Mouse (Mus musculus) limb, embryonic 12.5 days (tissue): Measurements from ENCODE around the gene Mast4. TPM values are rescaled to one million over a fixed set of nuclear protein-coding genes. Genes with fewer than 3 reads are reported as not detected.

Experiments
- ATAC-seq: fragments of 200-750 bp; cut with Nextera tagmentation; 2 replicates; pipeline ENCODE4 v1.8.0; 2017; ENCODE audit warnings: low read depth, moderate TSS enrichment; ENCODE audit not compliant: insufficient number of reproducible peaks, insufficient read depth, low FRiP score, low TSS enrichment
- H3K27ac ChIP-seq: fragments of 300-500 bp; sonication (generic); 2 replicates; pipeline ENCODE4 v1.5.1; 2016; ENCODE audit warnings: mild to moderate bottlenecking, moderate library complexity
- H3K27me3 ChIP-seq: fragments of 300-500 bp; sonication (generic); 2 replicates; pipeline ENCODE4 v1.6.1; 2016; ENCODE audit warnings: mild to moderate bottlenecking, moderate library complexity
- H3K36me3 ChIP-seq: fragments of 300-500 bp; sonication (generic); 2 replicates; pipeline ENCODE4 v1.6.1; 2016; ENCODE audit warnings: mild to moderate bottlenecking, moderate library complexity
- H3K4me1 ChIP-seq: fragments of 300-500 bp; sonication (generic); replicated peaks from 2 replicates; pipeline ENCODE4 v1.6.1; 2016
- H3K4me2 ChIP-seq: fragments of 300-500 bp; sonication (generic); 2 replicates; pipeline ENCODE4 v1.6.1; 2016; ENCODE audit warnings: mild to moderate bottlenecking, moderate library complexity
- H3K4me3 ChIP-seq: fragments of 300-500 bp; sonication (generic); replicated peaks from 2 replicates; pipeline ENCODE4 v1.5.1; 2016; ENCODE audit warnings: mild to moderate bottlenecking
- H3K9ac ChIP-seq: fragments of 300-500 bp; sonication (generic); replicated peaks from 2 replicates; pipeline ENCODE4 v1.6.1; 2016; ENCODE audit warnings: mild to moderate bottlenecking, moderate library complexity
- H3K9me3 ChIP-seq: fragments of 300-500 bp; sonication (generic); 2 replicates; pipeline ENCODE4 v1.6.1; 2016; ENCODE audit warnings: mild to moderate bottlenecking, moderate library complexity
- WGBS: fragments of 180-500 bp; shearing (Covaris S2); methylation state at CpG from one replicate; pipeline ENCODE4 v1.1.7; 2016; 5-methylcytosine and 5-hydroxymethylcytosine counted together
- polyA plus RNA-seq: library from polyadenylated mRNA; unstranded; fragments of >200 nt; fragmentation: Nextera tagmentation; extraction: Ambion mirVana; gene quantifications from 2 replicates; pipeline ENCODE4 v1.2.1, GENCODE M21; 2016

Gene Mast4
- polyA plus RNA-seq, 1 experiment from 2014 or later, result 26.0 TPM

- H3K4me2 ChIP-seq, result no peak overlapping the region
- H3K27ac ChIP-seq, result no peak overlapping the region
- H3K4me3 ChIP-seq, result no peak overlapping the region
- H3K27me3 ChIP-seq, result no peaks in the 10 kb centered on the region
- H3K9ac ChIP-seq, result no peak overlapping the region
- ATAC-seq, result no peak
- H3K36me3 ChIP-seq, result peaks cover 4% of the 10 kb centered on the region; the same call in 1 of the 2 replicates
- H3K9me3 ChIP-seq, result 0 out of 2 replicates have a peak, but pooled peaks cover 11% of the 10 kb centered on the region
- H3K4me1 ChIP-seq, result no peaks in the 10 kb centered on the region
Observed at GRCm38 (mm10) chr13:102866816-102867215, 467.5 kb downstream of the Mast4 start.

- WGBS, result 61% methylated on average over 11 of the region's 11 CpGs
Observed at GRCm38 (mm10) chr13:102865971-102866724, 468.1 kb downstream of the Mast4 start.

GRCm38 (mm10) chr13:102865494-102865893 is 468.8 kb downstream of the Mast4 start:
- Histone ChIP-seq H3K9me3 (0 out of 2 replicates have a peak, but pooled peaks cover 11% of the 10 kb centered on the region), H3K4me1 (no peaks in the 10 kb centered on the region), H3K27ac (no peak overlapping the region), H3K36me3 (peaks cover 4% of the 10 kb centered on the region; the same call in 1 of the 2 replicates), H3K4me3 (no peak overlapping the region), H3K9ac (no peak overlapping the region), H3K27me3 (no peaks in the 10 kb centered on the region), H3K4me2 (no peak overlapping the region)
- no peak for ATAC-seq
- WGBS, result 79% methylated on average over 3 of the region's 3 CpGs

More at GRCm38 (mm10) chr13:102865971-102866724, 468.1 kb downstream of the Mast4 start:
- Histone ChIP-seq H3K4me2 (no peak overlapping the region), H3K27ac (no peak overlapping the region), H3K36me3 (peaks cover 4% of the 10 kb centered on the region; the same call in 1 of the 2 replicates), H3K9ac (no peak overlapping the region), H3K4me1 (no peaks in the 10 kb centered on the region), H3K4me3 (no peak overlapping the region), H3K27me3 (no peaks in the 10 kb centered on the region), H3K9me3 (0 out of 2 replicates have a peak, but pooled peaks cover 11% of the 10 kb centered on the region)
- ATAC-seq, result no peak

DNA sequence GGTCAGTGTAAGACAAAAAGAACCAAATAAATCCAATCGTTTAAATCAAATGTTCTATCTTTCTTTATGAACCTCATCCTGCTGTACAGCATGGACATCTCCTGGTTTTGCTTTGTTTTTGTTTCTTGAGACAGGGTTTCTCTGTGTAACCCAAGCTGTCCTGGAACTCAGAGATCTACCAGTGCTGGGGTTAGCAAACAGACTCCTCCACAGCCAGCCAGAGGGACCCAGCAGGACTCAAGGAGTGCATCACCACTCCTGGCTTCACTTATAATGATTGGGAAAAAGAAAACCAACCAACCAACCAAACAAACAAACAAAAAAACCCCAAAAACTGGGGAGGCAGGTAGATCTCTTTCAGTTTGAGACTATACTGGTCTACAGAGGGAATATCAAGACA is 469.5 kb downstream of the Mast4 start:
- no peaks in the 10 kb centered on the region for H3K27me3 ChIP-seq
- H3K36me3 ChIP-seq, result peaks cover 4% of the 10 kb centered on the region; the same call in 1 of the 2 replicates
- H3K4me3 ChIP-seq, result no peak overlapping the region
- 0 out of 2 replicates have a peak, but pooled peaks cover 11% of the 10 kb centered on the region for H3K9me3 ChIP-seq
- no peak overlapping the region for H3K4me2 ChIP-seq
- no peak overlapping the region for H3K27ac ChIP-seq
- WGBS, result 91% methylated on average over 1 of the region's 1 CpGs
- H3K9ac ChIP-seq, result no peak overlapping the region
- H3K4me1 ChIP-seq, result no peaks in the 10 kb centered on the region
- ATAC-seq, result no peak

DNA sequence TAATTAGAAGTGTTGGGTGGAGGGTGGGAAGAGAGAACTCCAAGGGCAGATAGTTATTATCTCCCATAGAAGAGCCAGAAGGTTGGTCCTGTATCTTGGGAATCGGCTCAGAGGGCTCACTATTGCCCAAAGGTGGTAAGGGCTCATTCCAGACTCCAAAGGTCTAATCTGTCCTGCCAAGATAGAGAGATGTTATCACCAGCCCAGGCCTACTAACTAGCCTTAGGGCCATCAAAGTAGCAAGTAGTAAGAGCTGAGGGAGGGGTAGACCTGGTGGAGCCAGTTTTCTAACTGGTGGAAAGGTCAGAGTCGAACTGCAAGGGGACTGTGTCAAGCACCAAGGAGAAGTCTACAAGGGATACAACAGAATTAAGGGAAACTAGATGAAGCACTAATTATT is 470.2 kb downstream of the Mast4 start:
- Histone ChIP-seq H3K9me3 (0 out of 2 replicates have a peak, but pooled peaks cover 11% of the 10 kb centered on the region), H3K27ac (no peak overlapping the region), H3K36me3 (peaks cover 4% of the 10 kb centered on the region; the same call in 1 of the 2 replicates), H3K4me2 (no peak overlapping the region), H3K4me3 (no peak overlapping the region), H3K4me1 (no peaks in the 10 kb centered on the region), H3K9ac (no peak overlapping the region), H3K27me3 (no peaks in the 10 kb centered on the region)
- no peak for ATAC-seq
- 64% methylated on average over 2 of the region's 2 CpGs for WGBS

DNA sequence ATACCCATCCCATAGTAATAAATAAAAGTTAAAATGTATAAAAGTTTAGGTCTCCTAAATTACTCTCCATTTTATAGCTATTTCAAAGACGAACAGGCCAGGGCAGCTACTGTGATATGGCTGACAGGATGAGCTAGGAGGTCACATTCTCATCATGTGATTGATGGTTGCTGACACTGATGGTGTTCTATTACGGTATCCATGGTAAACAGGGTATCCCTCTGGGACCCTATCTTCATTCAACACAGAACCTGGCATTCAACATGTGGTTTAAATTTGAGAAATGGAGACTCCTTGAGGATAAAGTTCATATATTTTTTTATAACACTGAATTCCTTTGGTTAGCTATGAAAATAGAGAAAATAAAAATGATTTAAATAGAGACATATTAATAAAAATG is 471.3 kb downstream of the Mast4 start:
- no peaks in the 10 kb centered on the region for H3K27me3 ChIP-seq
- H3K9ac ChIP-seq, result no peak overlapping the region
- 29% methylated on average over 2 of the region's 2 CpGs for WGBS
- H3K4me2 ChIP-seq, result no peak overlapping the region
- ATAC-seq, result no peak
- no peak overlapping the region for H3K4me3 ChIP-seq
- no peaks in the 10 kb centered on the region for H3K4me1 ChIP-seq
- peaks cover under 1% of the 10 kb centered on the region; the same call in 1 of the 2 replicates for H3K36me3 ChIP-seq
- 0 out of 2 replicates have a peak, but pooled peaks cover 2% of the 10 kb centered on the region for H3K9me3 ChIP-seq
- H3K27ac ChIP-seq, result no peak overlapping the region

DNA sequence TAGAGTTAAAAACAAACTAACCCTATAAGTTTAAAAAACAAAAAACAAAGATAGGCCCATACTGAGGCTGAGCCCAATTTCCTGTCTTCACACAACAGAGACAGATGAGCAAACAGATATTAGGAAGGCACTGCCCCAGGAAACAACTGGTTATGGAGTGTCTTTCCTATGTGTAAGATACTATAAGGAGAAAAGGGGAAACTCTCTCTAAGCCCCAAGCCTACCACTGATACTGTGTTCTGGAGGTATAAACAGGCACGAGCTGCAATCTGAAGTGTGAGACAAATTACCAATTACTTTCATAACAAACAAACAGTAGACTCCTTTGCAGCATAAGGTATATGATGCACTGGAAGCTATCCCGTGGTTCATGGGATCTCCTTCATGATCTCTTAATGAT is 471.9 kb downstream of the Mast4 start:
- H3K4me3 ChIP-seq, result no peak overlapping the region
- no peak overlapping the region for H3K9ac ChIP-seq
- no peaks in the 10 kb centered on the region for H3K9me3 ChIP-seq
- H3K4me1 ChIP-seq, result no peaks in the 10 kb centered on the region
- WGBS, result 61% methylated on average over 2 of the region's 2 CpGs
- H3K36me3 ChIP-seq, result no peaks in the 10 kb centered on the region
- H3K27me3 ChIP-seq, result no peaks in the 10 kb centered on the region
- H3K27ac ChIP-seq, result no peak overlapping the region
- no peak for ATAC-seq
- H3K4me2 ChIP-seq, result no peak overlapping the region

- ATAC-seq, result no peak
- Histone ChIP-seq H3K36me3 (no peaks in the 10 kb centered on the region), H3K9ac (no peak overlapping the region), H3K9me3 (no peaks in the 10 kb centered on the region), H3K27me3 (no peaks in the 10 kb centered on the region), H3K4me3 (no peak overlapping the region), H3K4me2 (no peak overlapping the region), H3K27ac (no peak overlapping the region), H3K4me1 (0 out of 2 replicates have a peak, but pooled peaks cover 3% of the 10 kb centered on the region)
- WGBS, result 95% methylated on average over 7 of the region's 7 CpGs
Observed at GRCm38 (mm10) chr13:102860733-102861132, 473.6 kb downstream of the Mast4 start.

GRCm38 (mm10) chr13:102860135-102860534 is 474.2 kb downstream of the Mast4 start:
- WGBS, result 84% methylated on average over 3 of the region's 3 CpGs
- Histone ChIP-seq H3K4me1 (0 out of 2 replicates have a peak, but pooled peaks cover 3% of the 10 kb centered on the region), H3K4me3 (no peak overlapping the region), H3K4me2 (no peak overlapping the region), H3K36me3 (no peaks in the 10 kb centered on the region), H3K27me3 (no peaks in the 10 kb centered on the region), H3K9ac (no peak overlapping the region), H3K27ac (no peak overlapping the region), H3K9me3 (no peaks in the 10 kb centered on the region)
- no peak for ATAC-seq

DNA sequence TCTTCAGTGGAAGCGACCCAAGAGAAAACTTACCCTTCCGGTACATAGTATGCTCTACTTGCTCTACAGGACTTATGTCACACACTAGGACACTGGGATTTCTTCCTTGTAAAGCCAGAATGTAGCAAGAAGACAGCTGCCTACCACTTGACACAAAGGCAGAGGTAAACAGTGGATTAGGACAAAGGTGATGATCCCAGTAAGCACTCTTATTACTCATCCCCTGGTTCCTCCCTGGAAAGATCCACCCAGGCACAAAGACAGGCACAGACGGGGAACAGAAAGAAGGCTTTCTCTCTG is 476.8 kb downstream of the Mast4 start:
- 0 out of 2 replicates have a peak, but pooled peaks cover 3% of the 10 kb centered on the region for H3K4me1 ChIP-seq
- WGBS, result 80% methylated on average over 3 of the region's 3 CpGs
- H3K27ac ChIP-seq, result no peak overlapping the region
- no peaks in the 10 kb centered on the region for H3K27me3 ChIP-seq
- ATAC-seq, result no peak
- H3K9me3 ChIP-seq, result no peaks in the 10 kb centered on the region
- H3K36me3 ChIP-seq, result 0 out of 2 replicates have a peak, but pooled peaks cover 3% of the 10 kb centered on the region
- no peak overlapping the region for H3K4me3 ChIP-seq
- no peak overlapping the region for H3K4me2 ChIP-seq
- H3K9ac ChIP-seq, result no peak overlapping the region

GRCm38 (mm10) chr13:102856821-102857538 is 477.3 kb downstream of the Mast4 start:
- WGBS, result 87% methylated on average over 5 of the region's 5 CpGs
- Histone ChIP-seq H3K4me3 (no peak overlapping the region), H3K36me3 (0 out of 2 replicates have a peak, but pooled peaks cover 3% of the 10 kb centered on the region), H3K4me2 (no peak overlapping the region), H3K9ac (no peak overlapping the region), H3K4me1 (0 out of 2 replicates have a peak, but pooled peaks cover 3% of the 10 kb centered on the region), H3K27ac (no peak overlapping the region), H3K9me3 (no peaks in the 10 kb centered on the region), H3K27me3 (no peaks in the 10 kb centered on the region)
- no peak for ATAC-seq
